Mouse (Mus musculus) cortical plate, adult 2 months (tissue): ENCODE results near the gene Rps6ka2.

Experiments
- CTCF ChIP-seq: fragments of 200-500 bp; IDR thresholded peaks from 2 replicates; pipeline ENCODE4 v1.5.1; 2011; ENCODE audit warnings: mild to moderate bottlenecking, control low read depth, low read length; ENCODE audit not compliant: insufficient read depth; ENCODE audit errors: extremely low read depth
- POLR2A ChIP-seq: fragments of 200-500 bp; IDR thresholded peaks from 2 replicates; pipeline ENCODE4 v1.6.1; 2011; ENCODE audit warnings: mild to moderate bottlenecking, low read length, control low read depth; ENCODE audit not compliant: insufficient read depth; ENCODE audit errors: extremely low read depth

DNA sequence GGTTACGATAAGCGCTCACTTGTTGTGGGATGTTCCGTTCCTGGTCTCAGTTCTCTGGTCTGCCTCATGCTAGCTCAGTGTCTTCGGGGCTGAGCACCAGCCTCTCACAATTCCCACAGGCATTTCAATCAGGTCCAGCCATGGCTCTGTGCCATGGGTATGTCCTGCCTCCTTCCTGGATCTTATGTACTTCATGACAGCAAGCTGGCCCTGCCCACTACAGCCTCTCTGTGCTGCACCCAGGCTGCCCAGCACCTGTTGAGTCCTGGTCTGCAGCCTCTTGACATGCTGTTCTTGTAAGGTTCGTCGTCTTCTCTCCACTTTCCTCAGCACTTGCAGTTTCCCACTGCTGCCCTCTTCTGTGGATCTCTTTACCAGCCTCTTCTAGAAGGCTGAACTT lies 75.2 kb downstream of the Rps6ka2 start:
- TF ChIP-seq CTCF (0 out of 2 replicates have a peak, but pooled peaks have one; percentile 12), POLR2A (no peak)
